Mouse (Mus musculus): Measurements from ENCODE around the gene Ppp1r14c. TPM values are rescaled to one million over a fixed set of nuclear protein-coding genes. Genes with fewer than 3 reads are reported as not detected.

Ppp1r14c gene
- total RNA-seq (2015) (not detected in 2 replicates), total RNA-seq (2017) (not detected in 2 replicates)

- peak; percentile 65 for ATAC-seq (replicated peaks; ENCODE audit: poor library complexity)
These were observed at the start of gene Ppp1r14c for GRCm38 (mm10) chr10:3366036-3366869. Gene Ppp1r14c, plus strand, starts transcription at chr10:3366057.

- ATAC-seq (replicated peaks; ENCODE audit: poor library complexity): no peak
These were observed 44.5 kb upstream of the Ppp1r14c start for GRCm38 (mm10) chr10:3321406-3321805.

GRCm38 (mm10) chr10:3325447-3325846 is 40.4 kb upstream of the Ppp1r14c start:
- peak; percentile 86 for ATAC-seq (replicated peaks; ENCODE audit: poor library complexity)

- peak; percentile 92 for ATAC-seq (replicated peaks; ENCODE audit: poor library complexity)
These were observed 33.0 kb upstream of the Ppp1r14c start for GRCm38 (mm10) chr10:3332880-3333279.

- no peak for ATAC-seq (replicated peaks; ENCODE audit: poor library complexity)
These were observed 31.3 kb upstream of the Ppp1r14c start for GRCm38 (mm10) chr10:3334570-3334969.

GRCm38 (mm10) chr10:3336729-3337329 is 29.0 kb upstream of the Ppp1r14c start:
- ATAC-seq (replicated peaks; ENCODE audit: poor library complexity): no peak

- no peak for ATAC-seq (replicated peaks; ENCODE audit: poor library complexity)
These were observed 28.4 kb upstream of the Ppp1r14c start for GRCm38 (mm10) chr10:3337330-3337901.

GRCm38 (mm10) chr10:3345706-3346105 is 20.2 kb upstream of the Ppp1r14c start:
- no peak for ATAC-seq (replicated peaks; ENCODE audit: poor library complexity)

GRCm38 (mm10) chr10:3359531-3359930 is 6.3 kb upstream of the Ppp1r14c start:
- no peak for ATAC-seq (replicated peaks; ENCODE audit: poor library complexity)

- no peak for ATAC-seq (replicated peaks; ENCODE audit: poor library complexity)
These were observed 204 bp upstream of the Ppp1r14c start for GRCm38 (mm10) chr10:3365671-3366035.

- 0 out of 2 replicates have a peak, but pooled peaks have one; percentile 9 for ATAC-seq (replicated peaks; ENCODE audit: poor library complexity)
These were observed 1.1 kb downstream of the Ppp1r14c start for GRCm38 (mm10) chr10:3366870-3367431.

- ATAC-seq (replicated peaks; ENCODE audit: poor library complexity): no peak
These were observed 1.6 kb downstream of the Ppp1r14c start for GRCm38 (mm10) chr10:3367440-3367839.

GRCm38 (mm10) chr10:3383176-3383575 is 17.3 kb downstream of the Ppp1r14c start:
- no peak for ATAC-seq (replicated peaks; ENCODE audit: poor library complexity)

- ATAC-seq (replicated peaks; ENCODE audit: poor library complexity): no peak
These were observed 26.4 kb downstream of the Ppp1r14c start for GRCm38 (mm10) chr10:3392251-3392650.

GRCm38 (mm10) chr10:3393548-3393947 is 27.7 kb downstream of the Ppp1r14c start:
- no peak for ATAC-seq (replicated peaks; ENCODE audit: poor library complexity)

GRCm38 (mm10) chr10:3394193-3394592 is 28.3 kb downstream of the Ppp1r14c start:
- ATAC-seq (replicated peaks; ENCODE audit: poor library complexity): no peak

GRCm38 (mm10) chr10:3394671-3395288 is 28.9 kb downstream of the Ppp1r14c start:
- ATAC-seq (replicated peaks; ENCODE audit: poor library complexity): no peak

- ATAC-seq (replicated peaks; ENCODE audit: poor library complexity): no peak
These were observed 29.6 kb downstream of the Ppp1r14c start for GRCm38 (mm10) chr10:3395341-3395931.

GRCm38 (mm10) chr10:3396008-3396795 is 30.3 kb downstream of the Ppp1r14c start:
- ATAC-seq (replicated peaks; ENCODE audit: poor library complexity): no peak

GRCm38 (mm10) chr10:3397406-3397805 is 31.5 kb downstream of the Ppp1r14c start:
- no peak for ATAC-seq (replicated peaks; ENCODE audit: poor library complexity)
